ENCODE assay signal across 12 mouse cellular contexts in the genomic region with DNA sequence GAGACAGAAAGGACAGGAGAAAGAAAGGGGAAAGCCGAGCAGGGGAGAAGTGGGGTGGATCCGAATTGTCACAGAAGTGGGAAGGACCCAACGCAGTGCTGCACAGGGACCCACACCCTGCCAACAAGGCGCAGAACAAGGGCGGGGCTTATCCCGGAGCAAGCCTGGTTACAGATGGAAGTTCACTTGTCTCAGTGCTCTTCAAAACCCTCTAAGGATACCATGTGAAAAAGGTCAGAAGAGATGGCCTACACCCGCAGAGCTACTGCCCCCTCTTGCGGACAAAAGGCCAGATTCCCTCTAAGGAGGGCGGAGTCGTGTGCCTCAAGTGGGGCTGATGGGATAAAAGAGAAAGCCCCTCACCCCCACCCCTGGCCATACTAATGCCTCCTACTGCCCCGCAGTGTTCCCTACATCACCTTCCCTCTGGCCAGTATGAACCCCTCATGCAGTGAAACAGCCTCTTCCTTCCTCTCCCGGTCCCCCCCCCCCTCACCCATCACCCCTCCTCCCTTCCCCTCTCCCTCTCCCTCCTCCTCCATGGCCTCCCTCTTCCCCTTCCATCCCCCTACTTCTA.
A peak's percentile ranks its signal among the peaks of the same experiment; 100 is the strongest.
DNase-seq lines count a peak whose midpoint lies in the region; ATAC-seq and TF ChIP-seq lines count a peak whose summit lies in the region.
"Had no signal": no experiment of that assay in that cellular context is flagged by ENCODE, and none has a peak within 500 bp of the region (broad histone marks: within the 10 kb centered on the region; RNA-seq: fewer than 3 reads in every experiment).

No protein-coding gene starts in this region.

- intact Hi-C loops in left cerebral cortex, adult 2 months (cut with DNase I), result loop anchor here (5.0 kb wide), 1 partner anchor 74 kb away; a partner anchor contains a TSS

- TF ChIP-seq POLR2A in ES-Bruce4 (IDR thresholded peaks at IDR 0.05; ENCODE audit: insufficient read depth, low read length), result no peak

- no peaks in the 10 kb centered on the region for H3K27me3 ChIP-seq in ES-Bruce4 (ENCODE audit: control insufficient read depth, insufficient read depth, low read length, poor library complexity, severe bottlenecking)
- H3K27me3 ChIP-seq in embryonic facial prominence, embryonic 13.5 days, result peaks cover 4% of the 10 kb centered on the region; the same call in 1 of the 2 replicates
- no peaks in the 10 kb centered on the region for H3K27me3 ChIP-seq in midbrain, embryonic 14.5 days (ENCODE audit: control insufficient read depth, insufficient read depth, low read length)

- H3K4me3 ChIP-seq in ES-Bruce4 (ENCODE audit: low read depth, low read length), result peak overlapping the region; percentile 4
- H3K4me3 ChIP-seq in embryonic facial prominence, embryonic 13.5 days, result no peak overlapping the region
- no peak overlapping the region for H3K4me3 ChIP-seq in midbrain, embryonic 14.5 days (replicated peaks; ENCODE audit: low read depth, low read length)
- H3K4me3 ChIP-seq in left cerebral cortex, adult 2 months, result no peak overlapping the region
- H3K4me3 ChIP-seq: gastrocnemius, adult 2 months had no signal

- WGBS in embryonic facial prominence, embryonic 13.5 days, result 34% methylated on average over 11 of the region's 12 CpGs
- 21% methylated on average over 11 of the region's 12 CpGs for WGBS in midbrain, embryonic 14.5 days

- H3K27ac ChIP-seq in ES-Bruce4 (ENCODE audit: insufficient read depth, low read length), result no peak overlapping the region
- H3K27ac ChIP-seq in embryonic facial prominence, embryonic 13.5 days, result no peak overlapping the region
- peak overlapping the region; percentile 45; the same call in 1 of the 2 replicates for H3K27ac ChIP-seq in midbrain, embryonic 14.5 days (replicated peaks; ENCODE audit: low read depth, low read length)
- no peak overlapping the region for H3K27ac ChIP-seq in left cerebral cortex, adult 2 months
- H3K27ac ChIP-seq: gastrocnemius, adult 2 months had no signal

- no peaks in the 10 kb centered on the region for H3K4me1 ChIP-seq in ES-Bruce4 (ENCODE audit: control insufficient read depth, insufficient read depth, low read length)
- 0 out of 2 replicates have a peak, but pooled peaks cover 3% of the 10 kb centered on the region for H3K4me1 ChIP-seq in embryonic facial prominence, embryonic 13.5 days
- H3K4me1 ChIP-seq in midbrain, embryonic 14.5 days (ENCODE audit: control insufficient read depth, insufficient read depth, low read length), result peaks cover 24% of the 10 kb centered on the region

- H3K9ac ChIP-seq in ES-Bruce4 (ENCODE audit: low read depth, poor library complexity, severe bottlenecking), result no peak overlapping the region
- no peak overlapping the region for H3K9ac ChIP-seq in embryonic facial prominence, embryonic 13.5 days
- no peak overlapping the region for H3K9ac ChIP-seq in midbrain, embryonic 14.5 days (replicated peaks; ENCODE audit: low read length)

- no peak for TF ChIP-seq EP300 in ES-Bruce4 (IDR thresholded peaks at IDR 0.05; ENCODE audit: insufficient read depth, low read depth, low read length)

- H3K36me3 ChIP-seq in ES-Bruce4 (ENCODE audit: control insufficient read depth, insufficient read depth, low read length, poor library complexity, severe bottlenecking), result no peaks in the 10 kb centered on the region
- H3K36me3 ChIP-seq in embryonic facial prominence, embryonic 13.5 days, result no peaks in the 10 kb centered on the region
- H3K36me3 ChIP-seq in midbrain, embryonic 14.5 days (ENCODE audit: control insufficient read depth, insufficient read depth, low read length), result no peaks in the 10 kb centered on the region

- H3K9me3 ChIP-seq in ES-Bruce4 (replicated peaks; ENCODE audit: control insufficient read depth, insufficient read depth, low read length, poor library complexity, severe bottlenecking), result no peaks in the 10 kb centered on the region
- H3K9me3 ChIP-seq in embryonic facial prominence, embryonic 13.5 days, result no peaks in the 10 kb centered on the region
- H3K9me3 ChIP-seq in midbrain, embryonic 14.5 days (ENCODE audit: control insufficient read depth, low read length), result no peaks in the 10 kb centered on the region

- TF ChIP-seq CTCF in ES-Bruce4 (IDR thresholded peaks at IDR 0.05; ENCODE audit: low read depth, low read length), result peak; percentile 62
- no peak; the same call in 1 of the 2 replicates for TF ChIP-seq CTCF in left cerebral cortex, adult 2 months (IDR thresholded peaks at IDR 0.05)

- peak; percentile 8 for DNase-seq in gastrocnemius, postnatal 25 days
- no peak for DNase-seq in gastrocnemius, postnatal 4 days (ENCODE audit: low spot score in 2 of 2)
- DNase-seq in midbrain, embryonic 14.5 days, result no peak
- DNase-seq in spleen, postnatal 10 days (ENCODE audit: low spot score in 2 of 2), result no peak
- DNase-seq in left cerebral cortex, adult 2 months (ENCODE audit: extremely low spot score in 1 of 2, low spot score in 2 of 2), result no peak
- DNase-seq: B cell, adult 2 months; cerebellum, adult 9-11 months; gastrocnemius, adult 2 months; kidney, adult 11 months had no signal

- H3K4me2 ChIP-seq in embryonic facial prominence, embryonic 13.5 days, result peak overlapping the region; percentile 19; the same call in 1 of the 2 replicates
- no peak overlapping the region for H3K4me2 ChIP-seq in midbrain, embryonic 14.5 days (ENCODE audit: low read length)

- ATAC-seq in embryonic facial prominence, embryonic 13.5 days (ENCODE audit: insufficient number of reproducible peaks, insufficient read depth, low FRiP score, low TSS enrichment, low read depth), result no peak
- ATAC-seq in midbrain, embryonic 14.5 days (ENCODE audit: low FRiP score, low TSS enrichment), result peak; percentile 38; the same call in 1 of the 2 replicates
- no peak for ATAC-seq in megakaryocyte progenitor cell, adult 5-6 weeks (replicated peaks; ENCODE audit: poor library complexity)
